Mouse (Mus musculus): ENCODE data around the gene Hoxa3.

DNA sequence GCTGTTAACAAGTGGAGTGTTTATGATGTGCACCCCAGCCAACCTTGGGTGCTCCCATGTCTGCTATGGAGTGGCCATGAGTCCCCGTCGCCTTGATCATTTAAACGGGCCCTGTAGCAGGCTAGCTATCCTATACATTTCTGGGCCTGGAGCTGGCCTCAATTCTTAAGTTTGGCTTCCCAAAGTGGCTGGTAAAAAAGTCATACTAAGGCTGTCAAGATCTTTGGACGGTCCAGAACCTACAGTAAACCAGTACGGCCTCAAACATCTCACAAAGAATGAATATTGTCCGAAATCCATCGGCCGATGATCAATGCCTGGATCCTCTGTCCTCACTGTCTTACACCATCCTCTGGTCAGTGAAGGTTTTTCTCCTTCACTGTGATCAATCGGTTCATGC, 22.1 kb upstream of the Hoxa3 start:
- TF ChIP-seq CTCF (IDR thresholded peaks at IDR 0.05; ENCODE audit: extremely low read depth, insufficient read depth, low read length) (no peak), POLR2A (IDR thresholded peaks at IDR 0.05; ENCODE audit: extremely low read depth, insufficient read depth, low read length) (no peak)
